Mouse (Mus musculus) midbrain, embryonic 10.5 days (tissue): ENCODE data around the gene Atp1a1. TPM values are rescaled to one million over a fixed set of nuclear protein-coding genes. Genes with fewer than 3 reads are reported as not detected.

Source experiments
- DNase-seq: peaks from one replicate; pipeline ENCODE4 v3.0.0-alpha.2; 2017; ENCODE audit warnings: low spot score
- H3K27ac ChIP-seq: fragments of 300-500 bp; sonication (generic); replicated peaks from 2 replicates; pipeline ENCODE4 v1.5.1; 2016; ENCODE audit warnings: mild to moderate bottlenecking
- H3K27me3 ChIP-seq: fragments of 300-500 bp; sonication (generic); 2 replicates; pipeline ENCODE4 v1.6.1; 2016; ENCODE audit warnings: low read depth, mild to moderate bottlenecking; ENCODE audit not compliant: poor library complexity, severe bottlenecking
- H3K36me3 ChIP-seq: fragments of 300-500 bp; sonication (generic); 2 replicates; pipeline ENCODE4 v1.6.1; 2016; ENCODE audit warnings: mild to moderate bottlenecking, moderate library complexity
- H3K4me1 ChIP-seq: fragments of 300-500 bp; sonication (generic); 2 replicates; pipeline ENCODE4 v1.6.1; 2016
- H3K4me3 ChIP-seq: fragments of 300-500 bp; sonication (generic); 2 replicates; pipeline ENCODE4 v1.5.1; 2016; ENCODE audit warnings: mild to moderate bottlenecking, moderate library complexity
- H3K9me3 ChIP-seq: fragments of 300-500 bp; sonication (generic); replicated peaks from 2 replicates; pipeline ENCODE4 v1.6.1; 2016; ENCODE audit warnings: mild to moderate bottlenecking
- WGBS: fragments of 180-500 bp; shearing (Covaris S2); methylation state at CpG from one replicate; pipeline ENCODE4 v1.1.7; 2016; 5-methylcytosine and 5-hydroxymethylcytosine counted together
- polyA plus RNA-seq: library from polyadenylated mRNA; unstranded; fragments of >200 nt; fragmentation: Nextera tagmentation; extraction: Ambion mirVana; gene quantifications from 2 replicates; pipeline ENCODE4 v1.2.1, GENCODE M21; 2016

Atp1a1 gene
- polyA plus RNA-seq, 1 experiment from 2014 or later = 43.5 TPM

DNA sequence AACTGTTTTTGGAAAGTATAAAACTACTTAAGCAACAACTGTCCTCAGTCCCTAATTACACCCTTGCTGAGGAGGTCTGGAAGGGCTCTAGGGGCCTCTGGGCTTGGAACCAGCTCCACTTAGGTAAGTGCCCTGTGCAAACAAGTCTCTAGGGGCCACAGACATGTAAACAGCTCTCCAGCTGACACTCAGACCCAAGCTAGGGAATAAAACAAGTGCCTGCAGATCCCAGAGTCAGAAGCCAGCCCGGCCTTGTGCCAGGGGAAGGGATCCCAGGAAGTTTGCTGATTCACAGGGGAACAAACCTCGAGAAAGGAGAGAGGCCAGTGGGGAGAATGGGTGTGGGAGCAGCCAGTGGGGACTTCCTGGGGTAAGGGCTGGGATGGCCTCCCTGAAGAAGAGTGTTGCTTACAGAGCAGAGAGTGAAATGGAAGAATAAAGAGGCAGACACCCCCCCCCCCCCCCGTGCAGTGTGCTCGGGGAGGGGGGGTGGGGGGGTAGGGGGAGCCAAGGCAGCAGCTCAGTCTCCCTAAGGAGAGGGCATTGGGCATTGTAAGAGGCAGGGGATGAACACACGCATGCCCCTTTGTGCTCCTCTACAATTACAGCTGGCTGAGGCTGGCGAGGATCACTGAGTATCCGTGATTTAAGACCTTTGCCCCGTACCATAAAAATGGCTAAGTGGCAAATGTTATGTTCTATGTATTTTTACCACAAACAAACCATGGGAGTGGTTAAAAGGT is 76.2 kb downstream of the Atp1a1 start:
- H3K4me1 ChIP-seq = peaks cover 41% of the 10 kb centered on the region
- no peak overlapping the region for H3K4me3 ChIP-seq
- H3K9me3 ChIP-seq = no peaks in the 10 kb centered on the region
- no peak for DNase-seq
- H3K27ac ChIP-seq = peak overlapping the region; percentile 75
- WGBS = 31% methylated on average over 8 of the region's 8 CpGs
- no peaks in the 10 kb centered on the region for H3K36me3 ChIP-seq
- H3K27me3 ChIP-seq = no peaks in the 10 kb centered on the region

DNA sequence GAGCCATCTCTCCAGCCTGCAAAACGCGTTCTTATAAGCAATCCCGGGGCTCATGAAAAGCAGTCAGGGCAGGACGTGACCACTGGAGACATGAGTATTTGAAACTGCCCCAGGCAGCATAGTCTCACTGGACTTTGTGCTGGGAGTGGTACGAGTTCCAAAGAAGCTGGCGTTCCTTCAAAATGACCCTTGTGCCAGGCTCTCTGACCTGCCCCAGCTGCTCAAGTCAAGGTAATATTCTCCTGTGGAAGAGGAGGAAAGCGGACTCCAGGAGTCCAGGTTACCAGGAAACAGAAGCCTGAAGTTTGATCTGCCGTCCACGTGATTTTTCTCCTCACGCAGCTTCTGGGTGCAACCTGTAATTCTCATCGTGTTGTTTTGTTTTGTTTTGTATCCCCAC is 77.9 kb downstream of the Atp1a1 start:
- no peak for DNase-seq
- H3K4me1 ChIP-seq = peaks cover 45% of the 10 kb centered on the region

More for the DNA sequence above, 77.9 kb downstream of the Atp1a1 start:
- Histone ChIP-seq H3K4me3 (no peak overlapping the region), H3K36me3 (no peaks in the 10 kb centered on the region), H3K27ac (no peak overlapping the region), H3K9me3 (no peaks in the 10 kb centered on the region), H3K27me3 (no peaks in the 10 kb centered on the region)
- WGBS = 81% methylated on average over 11 of the region's 11 CpGs

Other genes starting within 250 kb of the Atp1a1 start
- 22.7 and 29.7 TPM in 2 replicates for gene Igsf3, start 227.6 kb downstream of the Atp1a1 start, polyA plus RNA-seq
- 0.43 and 0.60 TPM in 2 replicates for gene Mab21l3, start 244.3 kb upstream of the Atp1a1 start, polyA plus RNA-seq